Mouse (Mus musculus) left cerebral cortex, adult 8-10 months (tissue): ENCODE measurements around the gene Smchd1. TPM values are rescaled to one million over a fixed set of nuclear protein-coding genes. Genes with fewer than 3 reads are reported as not detected.

Source experiments
- DNase-seq, 2 experiments: peaks; one replicate each; pipeline ENCODE4 v3.0.0; 2022; ENCODE audit warnings: low spot score in 2 of 2
- total RNA-seq, 4 experiments: library from RNA; stranded (reverse); gene quantifications; 2 replicates each; pipeline ENCODE4 v1.2.4; 2022

Gene Smchd1
- total RNA-seq, 4 experiments from 2014 or later: 26.7 to 32.3 (median 29.8) TPM

DNA sequence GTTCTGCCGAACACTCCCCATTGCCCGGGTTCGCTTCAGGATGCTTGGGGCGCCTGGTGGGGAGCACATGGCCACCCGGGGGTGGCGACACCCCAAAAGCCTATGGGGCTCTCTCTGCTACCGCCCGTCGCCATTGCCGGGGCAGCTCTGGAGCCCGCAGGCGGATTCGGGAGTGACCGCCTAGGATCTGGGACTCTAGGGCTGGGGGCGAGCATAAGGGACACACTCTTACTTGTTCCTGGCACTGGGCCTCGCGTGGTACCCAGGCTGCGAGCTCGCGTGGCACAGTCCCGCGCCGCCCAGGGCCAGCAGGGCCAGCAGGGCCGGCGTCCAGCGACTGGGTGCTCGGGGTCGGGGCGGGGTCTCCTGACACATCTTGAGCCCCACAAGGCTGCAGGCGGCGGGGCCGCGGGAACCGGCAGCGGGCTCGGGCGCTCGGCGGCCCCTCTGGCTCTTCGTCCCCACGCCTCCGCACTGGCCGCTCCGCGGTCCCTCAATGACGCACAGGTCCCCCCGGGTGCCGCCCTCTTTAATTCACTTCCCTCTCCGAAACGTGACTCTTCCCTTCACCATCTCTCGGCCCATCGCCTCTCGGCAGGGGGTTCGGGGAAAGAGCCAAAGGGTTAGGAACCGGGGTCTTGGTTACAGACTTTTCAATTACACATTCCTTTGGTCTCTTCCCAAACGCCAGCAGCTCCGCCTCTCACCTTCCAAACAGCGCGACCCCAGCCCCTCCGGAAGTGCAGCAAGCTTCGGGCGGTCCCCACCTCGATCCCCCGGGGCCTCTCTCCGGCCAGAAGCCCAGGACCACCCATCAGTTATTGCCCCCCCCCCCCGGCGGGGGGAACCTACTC, 164.4 kb downstream of the Smchd1 start:
- no peak for DNase-seq

GRCm38 (mm10) chr17:71309711-71310485, 165.2 kb downstream of the Smchd1 start:
- no peak for DNase-seq

DNA sequence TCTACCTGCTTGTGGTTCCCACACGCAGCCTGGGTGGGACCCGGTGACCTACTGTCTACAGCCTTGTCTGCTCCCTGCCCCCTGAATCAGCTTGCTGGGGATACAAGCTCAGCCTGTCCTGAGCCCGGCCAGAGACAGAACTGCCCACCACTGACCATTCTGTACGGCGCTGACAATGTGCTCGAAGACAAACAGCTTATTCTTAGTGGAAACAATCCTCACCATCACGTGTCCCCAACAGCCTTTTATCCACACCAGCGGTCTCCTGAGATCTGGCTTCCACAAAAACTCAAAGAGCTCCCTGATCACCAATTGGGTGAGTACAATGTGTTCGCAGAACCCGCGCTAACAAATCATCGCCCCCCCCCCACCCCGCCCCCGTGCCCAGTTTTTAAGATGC, 166.0 kb downstream of the Smchd1 start:
- DNase-seq: no peak

GRCm38 (mm10) chr17:71308296-71308695, 166.8 kb downstream of the Smchd1 start:
- DNase-seq: no peak

DNA sequence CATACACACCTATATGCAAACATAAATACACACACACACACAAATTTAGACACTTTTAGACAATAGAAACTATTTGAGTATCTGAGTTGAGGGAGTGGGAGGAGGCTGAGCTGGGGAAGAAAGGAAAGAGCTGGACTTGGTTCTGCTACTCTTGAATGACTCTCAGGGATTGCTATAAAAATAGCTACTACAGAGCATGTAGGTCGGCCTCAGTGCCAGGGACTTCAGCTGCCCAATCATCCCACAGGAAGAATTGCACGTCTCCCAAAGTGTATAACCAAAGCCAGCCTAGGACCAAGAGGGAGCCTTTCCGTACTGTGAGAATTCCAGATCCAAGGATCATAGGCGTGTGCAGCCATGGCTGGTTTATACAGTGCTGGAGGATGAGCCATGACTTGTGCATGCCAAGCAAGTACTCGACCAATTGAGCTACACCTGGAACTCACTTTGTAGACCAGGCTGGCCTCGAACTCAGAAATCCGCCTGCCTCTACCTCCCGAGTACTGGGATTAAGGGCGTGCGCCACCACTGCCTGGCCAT, 167.8 kb downstream of the Smchd1 start:
- DNase-seq: no peak

DNA sequence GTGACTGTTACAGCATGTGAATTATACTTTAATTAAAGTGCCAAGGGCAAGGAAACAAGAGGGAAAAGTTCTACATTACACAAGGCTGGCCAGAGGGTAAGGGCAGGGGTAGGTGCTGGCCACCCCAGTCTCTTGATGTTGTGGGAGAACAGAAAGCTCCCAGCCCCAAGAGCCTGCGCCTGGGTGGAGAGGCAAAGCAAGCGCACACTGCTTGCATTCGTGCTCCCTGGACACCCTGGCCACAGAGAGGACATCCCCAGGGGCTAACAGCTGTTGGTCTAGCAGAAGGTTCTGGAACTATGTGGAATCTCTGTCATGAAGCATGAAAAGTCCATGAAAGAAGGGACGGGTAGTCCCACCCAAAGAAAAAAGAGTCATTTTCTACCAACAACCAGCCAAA, 168.4 kb downstream of the Smchd1 start:
- no peak for DNase-seq

- no peak for DNase-seq
These were observed 169.1 kb downstream of the Smchd1 start for GRCm38 (mm10) chr17:71306091-71306490.

DNA sequence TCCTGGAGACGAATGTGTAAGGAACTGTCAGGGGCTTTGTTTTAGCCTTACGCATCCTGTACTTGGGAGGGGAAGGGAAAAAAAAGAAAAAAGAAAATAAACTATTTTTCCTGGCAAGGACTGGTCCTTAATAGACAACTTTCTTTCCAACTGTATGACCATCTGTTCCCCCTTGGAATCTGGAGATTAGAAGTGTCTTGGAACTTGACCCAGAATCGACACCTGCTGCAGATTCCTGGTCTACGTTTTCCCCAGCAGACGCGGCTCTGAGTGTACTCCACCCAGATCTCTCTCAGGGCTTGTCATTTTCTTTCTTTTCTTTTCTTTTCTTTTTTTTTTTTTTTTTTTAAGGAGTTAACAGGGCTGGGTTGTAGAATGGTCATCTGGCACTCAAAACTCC, 171.7 kb downstream of the Smchd1 start:
- no peak for DNase-seq

GRCm38 (mm10) chr17:71301413-71301812, 173.7 kb downstream of the Smchd1 start:
- DNase-seq: no peak

DNA sequence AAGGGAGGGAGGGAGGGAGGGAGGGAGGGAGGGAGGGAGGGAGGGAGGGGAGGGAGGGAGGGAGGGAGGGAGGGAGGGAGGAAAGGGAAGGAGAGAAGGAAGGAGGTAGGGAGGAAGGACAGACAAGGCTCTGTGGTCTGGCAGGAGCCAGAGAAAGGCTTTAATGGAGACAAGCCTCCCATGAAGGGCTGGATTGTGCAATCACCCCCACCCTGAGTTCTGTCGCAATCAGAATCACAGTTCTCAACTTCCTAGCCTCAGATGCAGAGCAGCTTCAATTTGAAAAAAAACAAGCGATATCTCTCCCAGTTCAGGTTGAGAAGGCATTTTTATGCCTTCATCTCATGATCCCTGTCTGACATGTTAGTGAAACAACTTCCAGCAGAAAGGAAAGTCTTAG, 174.8 kb downstream of the Smchd1 start:
- DNase-seq: no peak

DNA sequence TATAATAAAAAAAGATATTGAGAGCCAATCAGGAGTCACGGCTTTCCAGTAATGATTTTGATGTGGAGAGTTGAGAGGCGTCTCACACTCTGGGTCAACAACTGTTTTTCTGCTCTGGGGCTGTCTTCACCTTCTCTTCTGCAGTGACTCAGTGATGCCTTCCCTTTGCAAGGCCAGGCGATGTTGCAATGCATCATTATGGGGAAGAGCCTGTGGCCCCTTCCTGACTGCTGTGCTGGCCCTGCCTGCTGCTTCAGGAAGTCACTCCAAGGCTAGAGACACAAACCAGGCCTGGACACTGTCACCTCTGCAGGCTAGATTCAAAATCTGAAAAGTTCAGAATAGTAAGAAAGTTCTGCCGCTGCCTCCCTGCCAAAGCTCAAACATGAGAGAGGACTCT, 175.3 kb downstream of the Smchd1 start:
- no peak for DNase-seq

DNA sequence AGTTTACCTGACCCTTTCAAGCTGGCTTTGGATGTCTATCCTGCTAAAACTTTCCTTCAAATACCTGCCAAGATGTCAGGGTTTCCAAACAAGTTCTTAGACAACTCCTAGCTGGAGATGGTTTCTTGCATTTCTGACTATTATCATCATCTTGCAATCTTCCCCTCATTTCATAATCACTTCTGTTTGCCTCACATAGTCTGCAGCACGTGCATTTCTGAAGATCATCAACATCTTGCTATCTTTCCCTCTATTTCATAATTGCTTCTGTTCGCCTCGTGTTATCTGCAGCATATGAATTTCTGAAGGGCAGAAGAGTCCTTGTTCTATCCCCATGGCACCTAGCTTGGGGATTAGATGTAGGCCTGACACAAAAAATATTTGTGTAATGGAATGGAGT, 180.6 kb downstream of the Smchd1 start:
- no peak for DNase-seq

Other genes with a start within 250 kb of the Smchd1 start
- 1 to 10 TPM; 2.6 to 5.2 (median 3.7) TPM for gene Emilin2, start 163.4 kb downstream of the Smchd1 start, total RNA-seq
- gene Gm4707, start 15.4 kb downstream of the Smchd1 start, total RNA-seq: 1 to 10 TPM; 2.3 to 4.0 (median 2.7) TPM
- gene Ndc80, start 51.5 kb upstream of the Smchd1 start, total RNA-seq: under 1 TPM; 0.37 to 0.82 (median 0.44) TPM
- gene Spdya, start 76.7 kb upstream of the Smchd1 start, total RNA-seq: 1 to 10 TPM; 2.7 to 3.8 (median 2.8) TPM
- gene Wdr43, start 140.6 kb upstream of the Smchd1 start, total RNA-seq: 10 to 100 TPM; 25.9 to 32.1 (median 29.2) TPM
- 1 to 10 TPM; 2.7 to 5.0 (median 3.4) TPM for gene Togaram2, start 197.9 kb upstream of the Smchd1 start, total RNA-seq